Mouse (Mus musculus): ENCODE results near the gene Cobll1. TPM values are rescaled to one million over a fixed set of nuclear protein-coding genes. Genes with fewer than 3 reads are reported as not detected.

Cobll1 gene
- polyA plus RNA-seq, 1 experiment from 2014 or later, result 2.9 TPM

- Histone ChIP-seq H3K4me3 (no peak overlapping the region), H3K9me3 (no peaks in the 10 kb centered on the region), H3K4me1 (replicated peaks) (no peaks in the 10 kb centered on the region), H3K9ac (no peak overlapping the region), H3K27me3 (no peaks in the 10 kb centered on the region), H3K4me2 (no peak overlapping the region), H3K36me3 (no peaks in the 10 kb centered on the region), H3K27ac (replicated peaks) (no peak overlapping the region)
- 83% methylated on average over 2 of the region's 2 CpGs for WGBS
- no peak for ATAC-seq (ENCODE audit: low FRiP score, low read depth)
Measured at GRCm38 (mm10) chr2:65101388-65101787, 137.8 kb downstream of the Cobll1 start.

GRCm38 (mm10) chr2:65100001-65100400 is 139.2 kb downstream of the Cobll1 start:
- 85% methylated on average over 1 of the region's 1 CpGs for WGBS
- Histone ChIP-seq H3K27ac (replicated peaks) (no peak overlapping the region), H3K4me2 (no peak overlapping the region), H3K4me3 (no peak overlapping the region), H3K4me1 (replicated peaks) (no peaks in the 10 kb centered on the region), H3K9ac (no peak overlapping the region), H3K36me3 (no peaks in the 10 kb centered on the region), H3K27me3 (no peaks in the 10 kb centered on the region), H3K9me3 (no peaks in the 10 kb centered on the region)
- no peak for ATAC-seq (ENCODE audit: low FRiP score, low read depth)

GRCm38 (mm10) chr2:65095571-65095970 is 143.6 kb downstream of the Cobll1 start:
- no peaks in the 10 kb centered on the region for H3K27me3 ChIP-seq
- no peak overlapping the region for H3K9ac ChIP-seq
- no peak overlapping the region for H3K4me3 ChIP-seq
- no peaks in the 10 kb centered on the region for H3K36me3 ChIP-seq
- H3K27ac ChIP-seq (replicated peaks), result no peak overlapping the region
- 0 out of 2 replicates have a peak, but pooled peaks cover 3% of the 10 kb centered on the region for H3K4me1 ChIP-seq (replicated peaks)
- no peak overlapping the region for H3K4me2 ChIP-seq
- WGBS, result 89% methylated on average over 6 of the region's 6 CpGs
- H3K9me3 ChIP-seq, result no peaks in the 10 kb centered on the region
- no peak for ATAC-seq (ENCODE audit: low FRiP score, low read depth)

- Histone ChIP-seq H3K4me1 (replicated peaks) (0 out of 2 replicates have a peak, but pooled peaks cover 3% of the 10 kb centered on the region), H3K9me3 (no peaks in the 10 kb centered on the region), H3K27ac (replicated peaks) (no peak overlapping the region), H3K27me3 (no peaks in the 10 kb centered on the region), H3K4me2 (no peak overlapping the region), H3K4me3 (no peak overlapping the region), H3K9ac (no peak overlapping the region), H3K36me3 (no peaks in the 10 kb centered on the region)
- ATAC-seq (ENCODE audit: low FRiP score, low read depth), result no peak
- whole genome bisulfite sequencing, result 69% methylated on average over 2 of the region's 2 CpGs
Measured at GRCm38 (mm10) chr2:65093990-65094389, 145.2 kb downstream of the Cobll1 start.

GRCm38 (mm10) chr2:65090986-65091385 is 148.2 kb downstream of the Cobll1 start:
- Histone ChIP-seq H3K27ac (replicated peaks) (no peak overlapping the region), H3K36me3 (no peaks in the 10 kb centered on the region), H3K4me3 (no peak overlapping the region), H3K4me1 (replicated peaks) (0 out of 2 replicates have a peak, but pooled peaks cover 3% of the 10 kb centered on the region), H3K27me3 (no peaks in the 10 kb centered on the region), H3K9me3 (no peaks in the 10 kb centered on the region), H3K4me2 (no peak overlapping the region), H3K9ac (no peak overlapping the region)
- WGBS, result 83% methylated on average over 2 of the region's 2 CpGs
- no peak for ATAC-seq (ENCODE audit: low FRiP score, low read depth)

GRCm38 (mm10) chr2:65087197-65087596 is 152.0 kb downstream of the Cobll1 start:
- H3K27ac ChIP-seq (replicated peaks), result no peak overlapping the region
- H3K4me3 ChIP-seq, result no peak overlapping the region
- no peaks in the 10 kb centered on the region for H3K9me3 ChIP-seq
- no peak for ATAC-seq (ENCODE audit: low FRiP score, low read depth)
- no peaks in the 10 kb centered on the region for H3K36me3 ChIP-seq
- WGBS, result 74% methylated on average over 3 of the region's 3 CpGs
- H3K4me2 ChIP-seq, result no peak overlapping the region
- H3K27me3 ChIP-seq, result no peaks in the 10 kb centered on the region
- H3K4me1 ChIP-seq (replicated peaks), result no peaks in the 10 kb centered on the region
- no peak overlapping the region for H3K9ac ChIP-seq

GRCm38 (mm10) chr2:65083411-65083810 is 155.8 kb downstream of the Cobll1 start:
- Histone ChIP-seq H3K4me2 (no peak overlapping the region), H3K4me1 (replicated peaks) (no peaks in the 10 kb centered on the region), H3K36me3 (no peaks in the 10 kb centered on the region), H3K4me3 (no peak overlapping the region), H3K27ac (replicated peaks) (no peak overlapping the region), H3K27me3 (no peaks in the 10 kb centered on the region), H3K9ac (no peak overlapping the region), H3K9me3 (no peaks in the 10 kb centered on the region)
- ATAC-seq (ENCODE audit: low FRiP score, low read depth), result no peak

- H3K27me3 ChIP-seq, result no peaks in the 10 kb centered on the region
- no peak for ATAC-seq (ENCODE audit: low FRiP score, low read depth)
- no peak overlapping the region for H3K27ac ChIP-seq (replicated peaks)
- no peak overlapping the region for H3K4me2 ChIP-seq
- H3K9me3 ChIP-seq, result no peaks in the 10 kb centered on the region
- no peak overlapping the region for H3K4me3 ChIP-seq
- H3K9ac ChIP-seq, result no peak overlapping the region
- H3K36me3 ChIP-seq, result no peaks in the 10 kb centered on the region
- 55% methylated on average over 3 of the region's 3 CpGs for WGBS
- no peaks in the 10 kb centered on the region for H3K4me1 ChIP-seq (replicated peaks)
Measured at GRCm38 (mm10) chr2:65077544-65077943, 161.7 kb downstream of the Cobll1 start.

GRCm38 (mm10) chr2:65075840-65076239 is 163.4 kb downstream of the Cobll1 start:
- H3K9me3 ChIP-seq, result no peaks in the 10 kb centered on the region
- H3K9ac ChIP-seq, result no peak overlapping the region
- ATAC-seq (ENCODE audit: low FRiP score, low read depth), result no peak
- H3K36me3 ChIP-seq, result no peaks in the 10 kb centered on the region
- H3K4me2 ChIP-seq, result no peak overlapping the region
- H3K4me1 ChIP-seq (replicated peaks), result no peaks in the 10 kb centered on the region
- H3K27me3 ChIP-seq, result no peaks in the 10 kb centered on the region
- no peak overlapping the region for H3K4me3 ChIP-seq
- no peak overlapping the region for H3K27ac ChIP-seq (replicated peaks)
- 68% methylated on average over 5 of the region's 5 CpGs for WGBS

- no peaks in the 10 kb centered on the region for H3K27me3 ChIP-seq
- H3K4me3 ChIP-seq, result no peak overlapping the region
- no peaks in the 10 kb centered on the region for H3K4me1 ChIP-seq (replicated peaks)
- H3K36me3 ChIP-seq, result no peaks in the 10 kb centered on the region
- H3K9ac ChIP-seq, result no peak overlapping the region
- H3K27ac ChIP-seq (replicated peaks), result no peak overlapping the region
- ATAC-seq (ENCODE audit: low FRiP score, low read depth), result no peak
- 58% methylated on average over 4 of the region's 4 CpGs for WGBS
- no peaks in the 10 kb centered on the region for H3K9me3 ChIP-seq
- no peak overlapping the region for H3K4me2 ChIP-seq
Measured at GRCm38 (mm10) chr2:65075431-65075830, 163.8 kb downstream of the Cobll1 start.

- WGBS, result 76% methylated on average over 3 of the region's 3 CpGs
- no peak overlapping the region for H3K4me2 ChIP-seq
Measured at GRCm38 (mm10) chr2:65072205-65072604, 167.0 kb downstream of the Cobll1 start.

GRCm38 (mm10) chr2:65053764-65054163 is 185.4 kb downstream of the Cobll1 start:
- no peak for ATAC-seq (ENCODE audit: low FRiP score, low read depth)
- 93% methylated on average over 2 of the region's 2 CpGs for WGBS
- Histone ChIP-seq H3K9ac (no peak overlapping the region), H3K4me3 (no peak overlapping the region), H3K9me3 (no peaks in the 10 kb centered on the region), H3K36me3 (no peaks in the 10 kb centered on the region), H3K4me2 (no peak overlapping the region), H3K27ac (replicated peaks) (no peak overlapping the region), H3K4me1 (replicated peaks) (no peaks in the 10 kb centered on the region), H3K27me3 (no peaks in the 10 kb centered on the region)

More at GRCm38 (mm10) chr2:65072205-65072604, 167.0 kb downstream of the Cobll1 start:
- H3K36me3 ChIP-seq, result no peaks in the 10 kb centered on the region
- no peak overlapping the region for H3K9ac ChIP-seq
- no peak overlapping the region for H3K4me3 ChIP-seq
- no peak for ATAC-seq (ENCODE audit: low FRiP score, low read depth)
- no peaks in the 10 kb centered on the region for H3K9me3 ChIP-seq
- H3K4me1 ChIP-seq (replicated peaks), result no peaks in the 10 kb centered on the region
- H3K27me3 ChIP-seq, result no peaks in the 10 kb centered on the region
- no peak overlapping the region for H3K27ac ChIP-seq (replicated peaks)

GRCm38 (mm10) chr2:65052191-65053012 is 186.8 kb downstream of the Cobll1 start:
- Histone ChIP-seq H3K27ac (replicated peaks) (no peak overlapping the region), H3K27me3 (no peaks in the 10 kb centered on the region), H3K4me3 (no peak overlapping the region), H3K9ac (no peak overlapping the region), H3K4me2 (no peak overlapping the region), H3K9me3 (no peaks in the 10 kb centered on the region), H3K36me3 (no peaks in the 10 kb centered on the region), H3K4me1 (replicated peaks) (no peaks in the 10 kb centered on the region)
- no peak for ATAC-seq (ENCODE audit: low FRiP score, low read depth)
- WGBS, result 93% methylated on average over 6 of the region's 6 CpGs

Measured in hindbrain, embryonic 15.5 days (tissue).